Mouse (Mus musculus): ENCODE results near the gene Tmem255b. TPM values are rescaled to one million over a fixed set of nuclear protein-coding genes. Genes with fewer than 3 reads are reported as not detected.
A peak's percentile ranks its signal among the peaks of the same experiment; 100 is the strongest.

The Tmem255b gene
- polyA plus RNA-seq, 1 experiment from 2014 or later = 0.57 TPM

GRCm38 (mm10) chr8:13503936-13504606, 69.1 kb downstream of the Tmem255b start:
- ATAC-seq = no peak
- H3K27ac ChIP-seq (ENCODE audit: low read length) = no peak overlapping the region
- TF ChIP-seq EP300 (IDR thresholded peaks at IDR 0.05) (no peak), CTCF (IDR thresholded peaks at IDR 0.05) (no peak; the same call in 1 of the 2 replicates)

GRCm38 (mm10) chr8:13504894-13505674, 70.1 kb downstream of the Tmem255b start:
- TF ChIP-seq EP300 (IDR thresholded peaks at IDR 0.05) = no peak
- no peak for TF ChIP-seq CTCF (IDR thresholded peaks at IDR 0.05)
- no peaks in the 10 kb centered on the region for H3K36me3 ChIP-seq (ENCODE audit: insufficient read depth, low read length)
- H3K4me3 ChIP-seq (ENCODE audit: low read depth, low read length) = no peak overlapping the region
- H3K9me3 ChIP-seq (ENCODE audit: low read length) = no peaks in the 10 kb centered on the region
- peaks cover 3% of the 10 kb centered on the region; the same call in 1 of the 2 replicates for H3K4me1 ChIP-seq (ENCODE audit: insufficient read depth, low read depth, low read length)
- no peak overlapping the region for H3K9ac ChIP-seq (replicated peaks; ENCODE audit: low read depth)
- peak; percentile 35 for DNase-seq (ENCODE audit: low spot score)
- ATAC-seq = no peak; the same call in 1 of the 2 replicates
- no peak overlapping the region for H3K4me2 ChIP-seq (replicated peaks; ENCODE audit: low read depth, low read length)
- peak overlapping the region; percentile 12; the same call in 1 of the 2 replicates for H3K27ac ChIP-seq (ENCODE audit: low read length)
- no peaks in the 10 kb centered on the region for H3K27me3 ChIP-seq (replicated peaks; ENCODE audit: insufficient read depth, low read length)

More at GRCm38 (mm10) chr8:13503936-13504606, 69.1 kb downstream of the Tmem255b start:
- H3K4me1 ChIP-seq (ENCODE audit: insufficient read depth, low read depth, low read length) = peaks cover 3% of the 10 kb centered on the region; the same call in 1 of the 2 replicates
- no peak overlapping the region for H3K4me3 ChIP-seq (ENCODE audit: low read depth, low read length)
- no peak overlapping the region for H3K4me2 ChIP-seq (replicated peaks; ENCODE audit: low read depth, low read length)
- H3K9me3 ChIP-seq (ENCODE audit: low read length) = no peaks in the 10 kb centered on the region
- WGBS = 51% methylated on average over 8 of the region's 8 CpGs
- no peaks in the 10 kb centered on the region for H3K27me3 ChIP-seq (replicated peaks; ENCODE audit: insufficient read depth, low read length)
- no peaks in the 10 kb centered on the region for H3K36me3 ChIP-seq (ENCODE audit: insufficient read depth, low read length)
- DNase-seq (ENCODE audit: low spot score) = no peak
- no peak overlapping the region for H3K9ac ChIP-seq (replicated peaks; ENCODE audit: low read depth)

- H3K4me2 ChIP-seq (replicated peaks; ENCODE audit: low read depth, low read length) = no peak overlapping the region
- no peak overlapping the region for H3K9ac ChIP-seq (replicated peaks; ENCODE audit: low read depth)
- H3K9me3 ChIP-seq (ENCODE audit: low read length) = no peaks in the 10 kb centered on the region
- H3K4me1 ChIP-seq (ENCODE audit: insufficient read depth, low read depth, low read length) = peaks cover 3% of the 10 kb centered on the region; the same call in 1 of the 2 replicates
- H3K36me3 ChIP-seq (ENCODE audit: insufficient read depth, low read length) = no peaks in the 10 kb centered on the region
- no peaks in the 10 kb centered on the region for H3K27me3 ChIP-seq (replicated peaks; ENCODE audit: insufficient read depth, low read length)
- H3K27ac ChIP-seq (ENCODE audit: low read length) = peak overlapping the region; percentile 26; the same call in 1 of the 2 replicates
- no peak for TF ChIP-seq CTCF (IDR thresholded peaks at IDR 0.05)
- peak; percentile 38; the same call in 1 of the 2 replicates for TF ChIP-seq EP300 (IDR thresholded peaks at IDR 0.05)
- H3K4me3 ChIP-seq (ENCODE audit: low read depth, low read length) = no peak overlapping the region
- ATAC-seq = peak; percentile 92
- 22% methylated on average over 4 of the region's 4 CpGs for WGBS
- DNase-seq (ENCODE audit: low spot score) = peak; percentile 73
Measured at GRCm38 (mm10) chr8:13506849-13507248, 71.9 kb downstream of the Tmem255b start.

GRCm38 (mm10) chr8:13507284-13507937, 72.4 kb downstream of the Tmem255b start:
- DNase-seq (ENCODE audit: low spot score) (peak; percentile 36), ATAC-seq (peak; percentile 53)
- H3K36me3 ChIP-seq (ENCODE audit: insufficient read depth, low read length) = no peaks in the 10 kb centered on the region
- H3K9ac ChIP-seq (replicated peaks; ENCODE audit: low read depth) = no peak overlapping the region
- no peak overlapping the region for H3K4me3 ChIP-seq (ENCODE audit: low read depth, low read length)
- H3K4me2 ChIP-seq (replicated peaks; ENCODE audit: low read depth, low read length) = no peak overlapping the region
- H3K27me3 ChIP-seq (replicated peaks; ENCODE audit: insufficient read depth, low read length) = no peaks in the 10 kb centered on the region
- H3K4me1 ChIP-seq (ENCODE audit: insufficient read depth, low read depth, low read length) = peaks cover 3% of the 10 kb centered on the region; the same call in 1 of the 2 replicates
- H3K9me3 ChIP-seq (ENCODE audit: low read length) = no peaks in the 10 kb centered on the region
- TF ChIP-seq EP300 (IDR thresholded peaks at IDR 0.05) (no peak), CTCF (IDR thresholded peaks at IDR 0.05) (no peak)
- WGBS = 57% methylated on average over 3 of the region's 3 CpGs
- peak overlapping the region; percentile 26; the same call in 1 of the 2 replicates for H3K27ac ChIP-seq (ENCODE audit: low read length)

- no peak overlapping the region for H3K27ac ChIP-seq (ENCODE audit: low read length)
- no peak overlapping the region for H3K4me2 ChIP-seq (replicated peaks; ENCODE audit: low read depth, low read length)
- H3K4me1 ChIP-seq (ENCODE audit: insufficient read depth, low read depth, low read length) = peaks cover 13% of the 10 kb centered on the region; the same call in 1 of the 2 replicates
- no peaks in the 10 kb centered on the region for H3K36me3 ChIP-seq (ENCODE audit: insufficient read depth, low read length)
- 80% methylated on average over 5 of the region's 5 CpGs for WGBS
- TF ChIP-seq EP300 (IDR thresholded peaks at IDR 0.05) (no peak), CTCF (IDR thresholded peaks at IDR 0.05) (no peak)
- H3K27me3 ChIP-seq (replicated peaks; ENCODE audit: insufficient read depth, low read length) = no peaks in the 10 kb centered on the region
- DNase-seq (ENCODE audit: low spot score) (no peak), ATAC-seq (no peak)
- H3K9me3 ChIP-seq (ENCODE audit: low read length) = no peaks in the 10 kb centered on the region
- no peak overlapping the region for H3K4me3 ChIP-seq (ENCODE audit: low read depth, low read length)
- H3K9ac ChIP-seq (replicated peaks; ENCODE audit: low read depth) = no peak overlapping the region
Measured at GRCm38 (mm10) chr8:13512016-13512415, 77.0 kb downstream of the Tmem255b start.

GRCm38 (mm10) chr8:13512677-13513076, 77.7 kb downstream of the Tmem255b start:
- no peak overlapping the region for H3K9ac ChIP-seq (replicated peaks; ENCODE audit: low read depth)

More at GRCm38 (mm10) chr8:13512677-13513076, 77.7 kb downstream of the Tmem255b start:
- peaks cover 9% of the 10 kb centered on the region; the same call in 1 of the 2 replicates for H3K4me1 ChIP-seq (ENCODE audit: insufficient read depth, low read depth, low read length)
- no peaks in the 10 kb centered on the region for H3K27me3 ChIP-seq (replicated peaks; ENCODE audit: insufficient read depth, low read length)
- H3K27ac ChIP-seq (ENCODE audit: low read length) = no peak overlapping the region
- no peaks in the 10 kb centered on the region for H3K9me3 ChIP-seq (ENCODE audit: low read length)
- ATAC-seq (no peak), DNase-seq (ENCODE audit: low spot score) (peak; percentile 28)
- TF ChIP-seq CTCF (IDR thresholded peaks at IDR 0.05) (no peak), EP300 (IDR thresholded peaks at IDR 0.05) (no peak)
- H3K4me2 ChIP-seq (replicated peaks; ENCODE audit: low read depth, low read length) = no peak overlapping the region
- H3K4me3 ChIP-seq (ENCODE audit: low read depth, low read length) = no peak overlapping the region
- H3K36me3 ChIP-seq (ENCODE audit: insufficient read depth, low read length) = no peaks in the 10 kb centered on the region
- 34% methylated on average over 6 of the region's 6 CpGs for WGBS
